Mouse (Mus musculus) right cerebral cortex, postnatal 25 days (tissue): ENCODE results near the gene Nr4a1.

Experiments used
- DNase-seq: peaks from one replicate; pipeline ENCODE4 v3.0.0; 2022

The Nr4a1 gene

GRCm38 (mm10) chr15:101233641-101234275 lies 20.3 kb upstream of the Nr4a1 start:
- no peak for DNase-seq

DNA sequence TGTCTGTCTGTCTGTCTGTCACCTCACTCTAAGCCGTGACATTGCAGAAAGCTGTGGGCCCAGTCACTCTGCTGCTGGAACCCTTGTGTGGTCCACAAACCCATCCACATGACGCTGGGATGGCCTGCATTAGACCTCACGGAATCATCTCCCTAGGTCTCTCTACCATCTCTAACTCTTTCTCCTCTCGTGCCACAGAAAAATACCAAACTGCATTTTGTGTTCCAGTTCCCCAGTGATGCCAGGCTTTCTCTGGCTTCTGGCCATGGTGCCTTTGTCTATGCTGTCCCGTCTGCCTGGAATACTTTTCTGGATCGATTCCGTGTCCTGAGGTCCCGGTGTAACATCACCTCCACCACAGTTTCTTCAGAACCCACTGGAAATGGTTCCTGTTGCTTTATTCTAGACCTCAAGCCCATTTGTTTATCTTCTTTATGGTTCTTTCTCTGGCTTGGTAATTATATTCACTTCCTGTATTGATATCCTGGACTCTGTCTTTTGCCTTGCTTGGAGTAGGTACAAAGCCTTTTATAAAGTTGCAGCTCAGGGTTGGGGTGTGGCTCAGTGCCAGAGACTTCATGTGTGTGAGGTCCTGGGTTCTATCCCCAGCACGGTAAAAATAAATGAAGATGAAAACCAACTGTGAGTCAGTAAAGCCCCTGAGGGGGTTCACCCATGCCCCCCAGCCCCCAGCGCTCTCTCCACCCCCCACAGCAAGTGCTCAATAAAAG lies 19.3 kb upstream of the Nr4a1 start:
- no peak for DNase-seq

- no peak for DNase-seq
Measured at GRCm38 (mm10) chr15:101235342-101235698, 18.7 kb upstream of the Nr4a1 start.

GRCm38 (mm10) chr15:101235728-101236327 lies 18.2 kb upstream of the Nr4a1 start:
- DNase-seq = peak; percentile 76

- DNase-seq = no peak
Measured at GRCm38 (mm10) chr15:101236878-101237277, 17.2 kb upstream of the Nr4a1 start.

DNA sequence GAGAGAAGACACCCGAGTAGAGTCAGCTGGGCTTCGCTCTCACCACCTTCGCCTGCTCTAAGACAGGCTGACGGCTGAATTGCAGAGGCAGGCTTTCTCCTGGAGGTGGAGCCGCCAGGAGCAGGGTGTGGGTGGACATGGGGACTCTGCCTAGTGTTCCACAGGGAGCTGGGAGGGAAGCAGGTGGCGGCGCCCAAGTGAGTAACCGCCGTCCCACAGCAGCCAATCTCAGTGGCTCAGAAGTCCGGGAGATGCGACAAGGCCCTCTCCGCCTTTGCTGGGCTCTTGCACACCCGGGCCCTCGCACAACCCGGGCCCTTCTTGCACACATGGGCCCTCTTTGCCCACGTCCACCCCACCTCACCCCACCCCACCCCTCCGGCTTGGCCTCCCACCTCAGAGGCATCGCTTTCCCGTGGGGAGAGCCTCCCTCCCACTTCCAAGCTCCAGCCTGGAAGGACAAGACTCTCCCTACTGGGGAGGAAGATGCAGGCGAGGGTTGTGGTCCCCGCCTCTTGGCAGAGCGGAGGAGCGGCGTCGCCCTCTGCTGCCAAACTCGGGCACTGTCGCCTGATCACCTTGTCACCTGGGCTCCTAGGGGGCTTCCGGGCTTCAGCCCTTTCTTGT lies 15.1 kb upstream of the Nr4a1 start:
- peak; percentile 86 for DNase-seq

GRCm38 (mm10) chr15:101239821-101240220 lies 14.2 kb upstream of the Nr4a1 start:
- DNase-seq = no peak

- peak; percentile 89 for DNase-seq
Measured at GRCm38 (mm10) chr15:101240799-101241204, 13.3 kb upstream of the Nr4a1 start.

DNA sequence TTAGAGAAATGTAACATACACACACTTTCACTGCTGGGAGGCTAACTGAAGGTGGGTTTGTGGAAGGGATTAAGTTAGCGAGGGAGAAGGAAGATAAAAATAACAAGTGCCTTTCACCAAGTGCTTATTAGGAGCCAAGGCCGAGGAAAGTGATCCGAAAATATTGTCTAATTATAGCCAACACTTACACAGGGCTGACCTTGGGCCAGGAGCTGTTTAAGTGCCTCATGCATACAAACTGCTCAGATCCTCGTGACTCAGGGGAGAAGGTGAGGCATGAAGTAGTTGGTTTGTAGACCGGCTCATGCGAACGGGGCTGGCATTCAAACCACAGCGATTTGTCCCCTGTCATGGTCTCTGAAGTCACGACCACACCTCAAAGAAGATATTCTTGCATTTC lies 12.8 kb upstream of the Nr4a1 start:
- DNase-seq = no peak

GRCm38 (mm10) chr15:101241853-101242252 lies 12.2 kb upstream of the Nr4a1 start:
- DNase-seq = no peak

DNA sequence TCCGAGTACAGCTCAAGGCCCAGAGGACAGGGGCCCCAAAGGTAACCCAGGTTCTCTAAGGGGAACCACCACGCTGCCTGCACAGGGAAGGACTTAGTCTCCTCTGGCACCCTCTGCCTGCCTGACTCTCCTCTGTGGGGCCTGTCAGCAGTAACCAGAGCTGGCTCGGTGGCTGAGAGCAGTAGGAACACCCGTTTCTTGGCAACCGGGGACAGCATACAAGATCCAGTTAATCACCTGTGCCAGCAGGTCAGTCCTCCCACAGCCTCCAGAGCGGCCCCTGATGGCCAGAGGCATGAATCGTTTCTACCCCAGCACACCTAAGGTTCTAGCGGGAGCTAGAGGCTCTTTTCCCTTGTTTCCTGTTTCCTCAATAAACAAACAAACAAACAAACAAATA lies 11.4 kb upstream of the Nr4a1 start:
- no peak for DNase-seq

GRCm38 (mm10) chr15:101244012-101244411 lies 10.1 kb upstream of the Nr4a1 start:
- no peak for DNase-seq

GRCm38 (mm10) chr15:101246231-101247154 lies 7.6 kb upstream of the Nr4a1 start:
- peak; percentile 96 for DNase-seq

DNA sequence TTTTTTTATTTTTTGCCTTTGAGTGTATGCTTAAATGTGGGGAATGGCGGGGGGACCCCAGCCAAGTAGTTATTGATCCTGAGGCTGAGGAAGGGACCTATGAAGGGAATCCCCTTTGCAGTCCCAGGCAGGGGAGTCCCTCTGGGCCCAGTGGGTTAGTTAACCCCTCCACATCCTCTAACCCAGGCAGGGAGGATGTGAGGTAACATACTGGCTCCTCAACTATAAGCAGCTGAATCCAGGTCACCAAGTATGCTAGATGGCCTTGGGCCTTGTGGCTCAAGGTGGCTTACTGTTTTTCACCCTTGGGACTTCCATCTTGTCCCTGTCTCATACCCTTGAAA lies 6.9 kb upstream of the Nr4a1 start:
- DNase-seq = no peak

- DNase-seq = no peak
Measured at GRCm38 (mm10) chr15:101248029-101248710, 5.9 kb upstream of the Nr4a1 start.

DNA sequence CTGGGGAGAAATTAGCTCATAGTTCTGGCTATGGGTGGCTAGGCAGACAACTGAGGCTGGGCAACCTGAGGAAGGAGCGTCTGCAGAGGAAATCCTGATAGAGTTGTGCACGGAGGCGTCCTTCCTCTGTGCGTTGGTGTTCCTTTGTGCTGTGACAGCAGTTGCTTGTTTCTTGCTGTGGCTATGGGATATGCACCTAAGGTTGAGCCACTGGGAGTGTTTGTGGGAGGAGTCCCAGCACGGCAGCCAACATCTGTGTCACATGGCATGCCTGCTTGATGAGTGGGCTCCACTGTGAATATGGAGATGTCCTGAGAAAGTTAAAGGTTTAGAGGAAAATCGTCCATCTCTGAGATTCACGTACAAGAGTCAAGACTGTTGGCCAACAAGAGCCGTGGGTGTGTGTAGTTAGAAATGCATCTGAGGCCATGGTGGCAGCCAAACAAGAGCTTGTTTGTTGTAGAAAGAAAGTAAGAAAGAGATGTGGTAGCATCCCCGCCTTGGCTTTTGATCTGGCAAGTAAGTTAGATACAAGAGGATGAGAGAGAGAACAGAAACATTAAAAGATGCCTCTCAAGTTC lies 3.8 kb upstream of the Nr4a1 start:
- no peak for DNase-seq

DNA sequence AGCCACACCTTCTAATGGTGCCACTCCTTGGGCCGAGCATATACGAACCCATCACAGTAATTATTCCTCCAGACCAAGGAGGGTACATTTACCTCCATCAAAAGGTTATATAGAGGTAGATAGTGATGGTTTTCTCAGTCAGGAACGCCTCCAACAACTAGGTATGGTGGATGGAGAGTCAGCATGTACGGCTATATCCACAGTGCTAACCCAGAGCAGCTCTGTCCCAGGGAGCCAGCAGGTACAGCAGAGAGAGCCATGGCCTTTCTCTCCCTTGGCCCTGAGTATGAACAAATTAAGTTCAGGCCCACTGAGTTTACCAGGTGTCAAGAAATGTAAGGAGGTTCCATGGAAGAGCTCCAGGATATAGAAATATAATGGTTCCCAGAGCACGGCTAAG lies 2.1 kb upstream of the Nr4a1 start:
- DNase-seq = no peak

DNA sequence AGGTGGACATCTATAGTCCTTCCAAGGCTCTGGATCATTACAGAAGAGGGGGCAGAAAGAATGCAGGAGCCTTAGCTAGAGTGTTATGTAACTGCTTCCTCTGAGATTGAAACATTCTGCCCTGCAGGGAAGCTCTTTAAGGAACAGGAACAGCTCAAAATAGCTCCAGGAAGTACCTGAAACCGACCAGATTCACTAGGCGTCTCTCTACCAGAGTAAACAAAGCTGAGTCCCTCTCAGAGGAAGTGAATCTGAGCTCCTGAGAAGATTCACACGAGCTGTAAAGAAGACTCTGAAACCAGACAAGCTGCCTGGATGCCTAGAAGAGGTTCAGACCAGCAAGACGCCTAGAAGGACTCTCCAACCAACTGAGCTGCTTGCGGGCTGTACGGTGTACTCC lies 1.5 kb upstream of the Nr4a1 start:
- DNase-seq = no peak

- DNase-seq = no peak
Measured at GRCm38 (mm10) chr15:101253563-101253885, 545 bp upstream of the Nr4a1 start.

DNA sequence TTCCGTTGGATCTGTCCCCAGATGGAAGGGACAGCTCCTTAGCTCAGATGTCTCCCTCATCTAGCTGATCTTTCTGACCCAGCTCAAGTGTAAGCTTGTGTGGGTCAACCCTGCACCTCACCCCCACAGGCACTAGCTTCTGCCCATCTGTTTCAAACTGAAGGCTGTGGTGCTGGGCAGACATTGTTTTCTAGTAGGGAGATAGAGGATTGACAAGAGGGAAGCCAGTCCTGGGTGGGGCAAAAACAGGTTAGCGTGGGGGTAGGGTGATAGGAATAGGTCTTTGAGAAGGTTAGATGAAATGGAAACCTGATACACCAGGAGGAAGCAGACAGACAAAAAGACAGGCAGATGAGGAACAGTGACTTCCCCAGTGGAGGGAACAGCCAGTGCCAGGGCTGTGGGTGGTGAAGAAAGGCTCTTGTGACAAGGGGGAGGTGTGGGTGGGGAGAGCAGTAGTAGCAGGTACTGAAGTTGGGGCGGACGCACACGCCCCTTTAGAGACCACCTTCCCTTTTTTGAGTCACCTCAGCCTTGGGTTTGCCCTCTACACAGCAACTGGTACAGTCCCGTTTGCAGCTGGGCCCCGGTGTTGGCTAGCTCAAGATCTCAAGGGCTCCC lies 1.9 kb downstream of the Nr4a1 start:
- no peak for DNase-seq

- DNase-seq = no peak
Measured at GRCm38 (mm10) chr15:101256463-101257206, 2.6 kb downstream of the Nr4a1 start.
